Mouse (Mus musculus) induced T-regulatory cell, adult 2 months (primary cell): ENCODE data around the gene Med12l.

Source experiments
- DNase-seq: peaks from one replicate; pipeline ENCODE4 v3.0.0-alpha.2; 2012; ENCODE audit warnings: low read depth

The Med12l gene

GRCm38 (mm10) chr3:59248031-59248430 is 242.4 kb downstream of the Med12l start:
- DNase-seq, result no peak

DNA sequence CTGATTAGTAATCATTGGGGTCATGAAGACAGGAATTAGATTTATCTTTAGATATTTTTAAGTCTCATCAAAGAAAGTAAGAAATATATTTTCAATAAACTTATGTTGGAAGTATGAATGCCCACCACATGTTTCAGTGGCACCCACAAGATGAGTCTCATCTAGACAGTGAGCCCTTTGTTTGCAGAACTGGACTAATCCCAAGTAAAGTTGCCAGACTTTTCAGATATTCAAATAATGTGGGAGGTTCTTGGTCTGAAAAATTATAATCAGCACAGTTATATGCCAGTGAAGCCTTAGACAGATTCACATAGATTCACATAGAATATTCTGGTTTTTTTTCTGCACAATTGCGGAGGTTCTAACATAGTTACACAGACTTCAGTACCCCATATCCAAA is 244.8 kb downstream of the Med12l start:
- no peak for DNase-seq

DNA sequence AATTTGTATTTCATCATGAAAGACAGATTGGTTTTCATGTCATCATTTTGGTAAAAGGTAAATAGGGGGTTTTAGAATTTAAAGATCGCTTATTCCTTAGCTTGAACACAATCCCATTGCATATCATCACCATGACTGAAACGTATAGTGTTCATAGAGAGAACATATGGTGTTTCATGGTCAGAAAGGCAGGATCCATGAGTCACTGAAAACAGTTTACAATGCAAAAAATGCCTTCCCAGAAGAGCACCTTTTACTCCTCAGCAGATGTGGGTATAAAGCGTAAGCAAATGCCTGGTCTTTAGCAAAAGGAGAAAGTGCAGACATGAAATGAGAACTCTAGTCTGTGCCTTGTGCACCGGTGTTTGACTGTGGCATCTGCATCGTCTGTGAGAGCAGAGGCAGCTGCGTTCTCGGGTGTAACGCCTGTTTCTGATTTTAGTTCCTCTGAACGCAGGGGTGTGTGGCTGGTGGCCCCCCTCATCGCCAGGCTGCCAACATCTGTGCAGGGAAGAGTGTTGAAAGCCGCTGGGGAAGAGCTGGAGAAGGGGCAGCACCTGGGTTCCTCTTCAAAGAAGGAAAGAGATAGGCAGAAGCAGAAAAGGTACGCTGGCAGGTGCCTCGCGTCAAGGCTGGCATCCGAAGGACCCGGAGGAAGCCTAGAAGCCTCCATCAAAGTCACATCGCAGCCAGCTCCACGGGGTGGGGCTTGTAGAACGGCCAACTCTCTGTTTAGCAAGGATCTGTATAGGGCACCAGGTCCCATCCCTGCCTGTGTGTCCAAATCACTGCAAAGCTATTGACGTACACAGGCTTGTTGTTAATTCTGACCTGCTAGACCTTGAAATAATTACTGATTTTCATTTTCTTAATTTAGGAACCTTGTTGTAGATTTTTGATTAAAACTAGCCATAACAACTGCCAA is 252.4 kb downstream of the Med12l start:
- DNase-seq, result peak; percentile 25

DNA sequence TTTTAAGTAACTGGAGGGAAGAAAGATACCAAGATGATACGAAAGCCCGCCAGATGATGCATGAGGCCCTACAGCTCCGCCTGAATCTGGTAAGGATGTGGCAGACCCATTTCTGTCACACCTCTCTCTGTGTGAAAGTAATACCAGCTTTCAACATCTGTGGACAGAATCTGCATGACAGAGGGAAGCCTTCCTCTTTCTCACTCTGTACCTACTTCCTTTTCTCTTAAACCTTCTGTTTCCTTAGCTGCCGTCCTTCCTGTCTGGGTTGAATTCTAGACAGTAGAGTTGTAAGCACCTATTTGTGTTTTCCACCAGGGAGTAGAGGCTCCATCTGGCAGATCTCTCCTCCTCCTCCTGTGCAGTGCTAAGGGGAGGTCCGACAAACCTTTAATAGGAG is 255.1 kb downstream of the Med12l start:
- peak; percentile 79 for DNase-seq

- DNase-seq, result peak; percentile 70
Observed at GRCm38 (mm10) chr3:59261709-59262472, 256.3 kb downstream of the Med12l start.

DNA sequence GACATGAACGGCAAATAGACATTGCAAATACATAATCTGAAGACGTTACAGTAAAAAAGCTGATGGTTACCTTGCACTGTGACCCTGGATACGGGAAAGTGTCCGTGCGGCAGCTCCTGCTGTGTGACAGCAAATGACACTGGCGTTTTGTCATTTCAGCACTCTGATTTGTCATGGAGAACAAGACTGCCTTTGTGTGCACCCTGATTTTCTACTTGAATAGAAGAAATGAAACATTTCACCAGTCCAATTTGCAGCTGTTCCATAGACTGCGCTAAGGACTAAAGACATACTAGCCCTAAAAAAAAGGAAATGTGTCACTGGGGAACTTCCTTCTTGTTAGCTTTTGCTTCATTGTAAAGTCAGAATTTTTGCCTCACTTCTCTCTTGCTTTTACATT is 257.1 kb downstream of the Med12l start, which contains the start of gene P2ry12:
Gene P2ry12, minus strand, starts transcription at position 168 of the 400 bp plus-strand sequence.
- DNase-seq, result peak; percentile 29

GRCm38 (mm10) chr3:59263417-59263816 is 257.8 kb downstream of the Med12l start:
- no peak for DNase-seq

GRCm38 (mm10) chr3:59263988-59264387 is 258.4 kb downstream of the Med12l start:
- DNase-seq, result peak; percentile 13

DNA sequence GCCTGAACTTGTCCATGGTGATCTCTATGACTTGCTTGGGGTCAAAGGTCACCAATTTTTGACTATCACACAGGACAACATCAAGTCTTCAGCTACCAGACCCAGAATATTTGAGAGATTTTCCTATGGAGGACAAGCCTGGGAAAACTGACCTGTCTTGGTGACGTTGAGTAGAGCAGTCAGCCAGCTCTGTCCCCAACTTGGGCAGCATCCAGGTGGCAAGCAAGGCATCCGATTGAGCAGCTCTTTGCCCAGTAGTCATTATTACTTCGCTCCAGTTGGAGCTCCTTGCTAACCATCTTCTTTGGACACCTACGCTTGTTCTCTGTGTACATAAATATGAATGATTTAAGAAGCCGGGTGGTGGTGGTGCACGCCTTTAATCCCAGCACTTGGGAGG is 265.2 kb downstream of the Med12l start:
- DNase-seq, result no peak

DNA sequence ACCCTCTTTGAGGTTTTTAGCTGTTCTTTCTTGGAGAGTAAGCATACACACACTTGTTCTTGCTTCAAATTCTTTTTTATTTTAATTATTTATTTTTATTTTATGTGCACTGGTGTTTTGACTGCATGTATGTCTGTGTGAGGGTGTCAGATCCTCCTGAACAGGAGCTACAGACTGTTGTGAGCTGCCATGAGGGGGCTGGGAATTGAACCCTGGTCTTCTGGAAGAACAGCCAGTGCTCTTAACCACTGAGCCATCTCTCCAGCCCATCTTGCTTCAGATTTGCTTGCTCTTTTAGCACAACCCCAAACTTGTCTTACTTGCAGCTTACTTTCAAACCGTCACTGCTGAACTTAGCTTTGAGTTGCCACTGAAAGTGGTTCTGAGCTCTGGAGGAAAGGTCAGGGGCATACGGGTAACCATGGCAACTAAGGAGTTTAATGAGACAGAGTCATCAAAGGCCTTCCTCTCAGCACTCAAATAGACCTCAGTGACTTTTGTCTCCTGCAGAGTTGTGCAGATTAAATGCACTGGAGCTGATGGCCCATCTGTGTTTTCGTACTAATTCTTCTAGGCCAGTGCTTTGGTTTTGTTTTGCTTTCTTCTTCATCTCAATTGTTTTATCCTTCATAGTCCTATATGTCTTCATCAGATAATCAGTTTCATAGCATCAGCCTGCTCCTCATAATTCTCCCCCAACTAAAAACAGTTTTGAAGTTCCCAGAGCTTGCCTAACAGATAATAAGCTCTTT is 272.1 kb downstream of the Med12l start:
- peak; percentile 49 for DNase-seq

- DNase-seq, result no peak
Observed at GRCm38 (mm10) chr3:59278254-59278533, 272.6 kb downstream of the Med12l start.

DNA sequence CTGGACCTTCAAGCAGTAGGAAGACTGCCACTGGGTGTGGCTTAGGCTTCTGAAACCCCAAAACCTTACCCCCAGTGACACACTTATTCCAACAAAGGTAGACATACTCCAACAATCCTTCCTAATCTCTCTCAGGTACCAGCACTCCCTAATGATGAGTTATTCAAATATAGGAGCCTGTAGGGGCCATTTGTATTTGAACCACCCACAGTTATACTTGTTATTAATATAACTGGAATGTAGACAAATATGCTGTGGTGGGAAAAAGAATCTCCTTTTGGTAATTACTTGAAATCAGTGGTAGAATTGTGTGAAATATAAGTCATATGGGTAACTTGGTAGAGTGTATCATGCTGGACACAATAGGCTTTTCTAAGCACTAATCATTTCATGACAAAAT is 273.0 kb downstream of the Med12l start:
- no peak for DNase-seq

DNA sequence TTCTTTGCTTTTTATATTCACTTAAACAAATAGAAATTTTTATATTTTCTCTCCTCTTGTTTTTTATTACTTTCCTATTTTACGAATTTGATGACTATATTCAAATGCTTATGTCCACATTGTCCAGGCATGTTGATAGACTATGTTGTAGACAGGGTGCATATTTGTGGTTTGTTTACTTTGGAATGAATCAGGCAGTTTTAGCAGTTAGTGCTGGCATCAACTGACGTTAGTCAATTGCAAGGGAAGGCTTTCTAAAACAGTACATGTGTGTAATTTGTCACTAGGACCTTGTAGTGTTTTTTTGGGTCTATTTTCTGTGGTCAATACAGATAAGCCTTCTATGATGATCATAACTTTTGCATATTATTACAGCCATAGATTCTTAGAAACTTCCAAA is 284.9 kb downstream of the Med12l start:
- no peak for DNase-seq

- no peak for DNase-seq
Observed at GRCm38 (mm10) chr3:59293437-59294199, 288.0 kb downstream of the Med12l start.

DNA sequence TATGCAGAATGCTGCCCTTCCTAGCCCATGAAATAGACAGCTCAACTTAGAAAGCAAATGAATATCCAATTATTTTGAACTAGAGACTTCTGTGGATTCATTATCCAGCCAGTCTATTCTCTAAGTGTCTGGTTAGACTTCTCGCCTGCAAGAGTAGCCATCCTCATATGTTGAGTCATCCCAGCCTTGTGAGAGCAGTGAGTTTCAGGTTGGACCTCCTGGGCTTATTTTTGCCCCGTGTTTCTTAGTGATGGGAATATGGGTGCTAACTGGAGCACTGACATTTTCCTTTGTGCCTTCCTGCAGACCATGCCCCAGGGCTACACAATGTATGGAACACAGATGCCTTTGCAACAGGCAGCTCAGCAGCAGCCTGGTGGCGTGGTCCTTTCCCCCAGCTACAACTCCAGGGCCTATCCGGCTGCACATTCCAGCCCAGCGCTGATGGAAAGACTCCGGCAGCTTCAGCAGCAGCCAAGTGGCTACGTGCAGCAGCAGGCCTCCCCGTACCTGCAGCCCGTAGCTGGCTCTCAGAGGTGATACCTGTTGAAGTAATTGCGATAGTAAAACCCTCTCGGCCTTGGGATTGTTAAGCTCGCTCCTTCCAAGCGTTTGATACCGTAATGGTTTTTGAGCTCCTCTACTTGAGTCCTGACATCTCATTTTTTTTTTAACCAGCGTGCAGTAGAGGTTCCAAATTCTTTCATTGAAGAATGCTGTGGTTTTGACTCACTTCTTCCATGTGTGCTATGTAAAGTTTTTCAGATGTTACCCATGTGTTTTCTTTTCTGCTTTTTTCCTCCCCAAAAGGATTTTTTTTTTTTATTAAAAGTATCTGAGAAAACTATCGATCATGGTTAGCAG is 290.3 kb downstream of the Med12l start:
- no peak for DNase-seq

GRCm38 (mm10) chr3:59296563-59297130 is 291.0 kb downstream of the Med12l start:
- DNase-seq, result peak; percentile 72

GRCm38 (mm10) chr3:59297653-59298052 is 292.0 kb downstream of the Med12l start:
- no peak for DNase-seq

DNA sequence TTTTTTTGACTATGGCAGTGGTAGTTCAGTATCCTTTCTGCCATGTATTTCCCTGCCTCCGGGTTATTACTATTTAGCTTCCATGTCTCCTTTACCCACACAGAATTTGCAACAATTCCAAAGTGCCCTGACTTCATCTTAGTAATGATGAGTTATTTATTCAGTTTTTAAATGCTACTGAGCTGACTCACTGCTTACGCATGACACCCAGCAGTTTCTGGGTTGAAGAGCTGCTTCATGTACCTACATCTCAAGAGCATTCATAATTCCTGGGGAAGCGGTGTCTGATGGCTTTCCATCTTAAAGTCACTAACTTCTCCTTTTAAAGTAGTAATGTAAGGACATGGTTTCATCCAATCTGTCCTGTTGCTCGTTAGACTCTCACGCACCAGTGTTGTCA is 299.3 kb downstream of the Med12l start:
- DNase-seq, result no peak

GRCm38 (mm10) chr3:59305518-59305917 is 299.9 kb downstream of the Med12l start:
- DNase-seq, result no peak

GRCm38 (mm10) chr3:59312610-59313009 is 307.0 kb downstream of the Med12l start:
- no peak for DNase-seq
